Mouse (Mus musculus): ENCODE measurements around the gene Kcng3. TPM values are rescaled to one million over a fixed set of nuclear protein-coding genes. Genes with fewer than 3 reads are reported as not detected.

Gene Kcng3
- polyA plus RNA-seq, 1 experiment = 1.3 TPM

DNA sequence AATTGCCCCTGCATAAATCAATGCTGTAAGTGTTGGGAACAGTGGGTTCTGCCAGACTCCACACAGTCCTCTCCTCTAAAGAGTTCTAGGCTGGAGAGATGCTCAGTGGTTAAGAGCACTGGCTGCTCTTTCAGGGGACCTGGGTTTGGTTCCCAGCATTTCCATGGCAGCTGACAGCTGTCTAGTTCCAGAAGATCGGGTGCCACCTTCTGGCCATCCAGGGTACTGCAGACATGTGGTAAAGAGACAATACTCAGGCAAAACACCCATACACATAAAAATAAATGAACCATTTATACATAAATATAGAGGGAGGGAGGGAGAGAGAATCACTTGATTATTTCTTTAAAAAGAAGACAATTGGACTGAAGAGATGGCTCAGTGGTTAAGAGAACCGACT is 5.7 kb upstream of the Kcng3 start:
- TF ChIP-seq POLR2A (IDR thresholded peaks at IDR 0.05; ENCODE audit: insufficient read depth, low read length) (no peak), CTCF (IDR thresholded peaks at IDR 0.05; ENCODE audit: low read depth, low read length) (peak; percentile 72)
- H3K4me3 ChIP-seq (ENCODE audit: low read depth, low read length) = no peak overlapping the region
- H3K27ac ChIP-seq (ENCODE audit: insufficient read depth, low read length) = no peak overlapping the region
- H3K27me3 ChIP-seq (ENCODE audit: control insufficient read depth, insufficient read depth, low read length, poor library complexity, severe bottlenecking) = no peaks in the 10 kb centered on the region
- no peaks in the 10 kb centered on the region for H3K4me1 ChIP-seq (ENCODE audit: control insufficient read depth, insufficient read depth, low read length)
- H3K9ac ChIP-seq (ENCODE audit: low read depth, poor library complexity, severe bottlenecking) = no peak overlapping the region
- no peaks in the 10 kb centered on the region for H3K36me3 ChIP-seq (ENCODE audit: control insufficient read depth, insufficient read depth, low read length, poor library complexity, severe bottlenecking)
- H3K9me3 ChIP-seq (replicated peaks; ENCODE audit: control insufficient read depth, insufficient read depth, low read length, poor library complexity, severe bottlenecking) = no peaks in the 10 kb centered on the region

DNA sequence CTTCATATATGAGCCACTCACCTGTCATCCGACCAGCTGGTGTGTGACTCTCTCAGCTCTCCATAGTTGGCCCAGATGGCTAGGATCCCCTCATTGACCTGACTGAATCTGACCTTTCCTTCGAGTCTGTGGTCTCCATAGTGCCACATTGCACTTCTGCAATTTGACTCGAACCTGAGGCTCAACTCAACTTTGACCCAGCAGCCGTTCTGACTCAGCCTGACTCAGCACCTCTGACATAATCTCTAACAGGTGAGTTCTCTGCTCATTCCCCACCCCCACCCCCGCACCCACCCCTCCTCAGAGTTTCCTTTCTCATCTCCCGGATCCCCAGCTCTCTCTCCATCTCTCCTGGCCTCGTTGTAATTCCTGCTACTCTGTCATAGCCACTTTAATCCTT is 4.7 kb upstream of the Kcng3 start:
- Histone ChIP-seq H3K9ac (ENCODE audit: low read depth, poor library complexity, severe bottlenecking) (no peak overlapping the region), H3K27me3 (ENCODE audit: control insufficient read depth, insufficient read depth, low read length, poor library complexity, severe bottlenecking) (peaks cover 3% of the 10 kb centered on the region), H3K4me3 (ENCODE audit: low read depth, low read length) (no peak overlapping the region), H3K9me3 (replicated peaks; ENCODE audit: control insufficient read depth, insufficient read depth, low read length, poor library complexity, severe bottlenecking) (no peaks in the 10 kb centered on the region), H3K27ac (ENCODE audit: insufficient read depth, low read length) (no peak overlapping the region), H3K36me3 (ENCODE audit: control insufficient read depth, insufficient read depth, low read length, poor library complexity, severe bottlenecking) (no peaks in the 10 kb centered on the region), H3K4me1 (ENCODE audit: control insufficient read depth, insufficient read depth, low read length) (no peaks in the 10 kb centered on the region)
- TF ChIP-seq CTCF (IDR thresholded peaks at IDR 0.05; ENCODE audit: low read depth, low read length) = no peak
- TF ChIP-seq POLR2A (IDR thresholded peaks at IDR 0.05; ENCODE audit: insufficient read depth, low read length) = no peak
- TF ChIP-seq EP300 (IDR thresholded peaks at IDR 0.05; ENCODE audit: insufficient read depth, low read depth, low read length) = 0 out of 2 replicates have a peak, but pooled peaks have one; percentile 61

DNA sequence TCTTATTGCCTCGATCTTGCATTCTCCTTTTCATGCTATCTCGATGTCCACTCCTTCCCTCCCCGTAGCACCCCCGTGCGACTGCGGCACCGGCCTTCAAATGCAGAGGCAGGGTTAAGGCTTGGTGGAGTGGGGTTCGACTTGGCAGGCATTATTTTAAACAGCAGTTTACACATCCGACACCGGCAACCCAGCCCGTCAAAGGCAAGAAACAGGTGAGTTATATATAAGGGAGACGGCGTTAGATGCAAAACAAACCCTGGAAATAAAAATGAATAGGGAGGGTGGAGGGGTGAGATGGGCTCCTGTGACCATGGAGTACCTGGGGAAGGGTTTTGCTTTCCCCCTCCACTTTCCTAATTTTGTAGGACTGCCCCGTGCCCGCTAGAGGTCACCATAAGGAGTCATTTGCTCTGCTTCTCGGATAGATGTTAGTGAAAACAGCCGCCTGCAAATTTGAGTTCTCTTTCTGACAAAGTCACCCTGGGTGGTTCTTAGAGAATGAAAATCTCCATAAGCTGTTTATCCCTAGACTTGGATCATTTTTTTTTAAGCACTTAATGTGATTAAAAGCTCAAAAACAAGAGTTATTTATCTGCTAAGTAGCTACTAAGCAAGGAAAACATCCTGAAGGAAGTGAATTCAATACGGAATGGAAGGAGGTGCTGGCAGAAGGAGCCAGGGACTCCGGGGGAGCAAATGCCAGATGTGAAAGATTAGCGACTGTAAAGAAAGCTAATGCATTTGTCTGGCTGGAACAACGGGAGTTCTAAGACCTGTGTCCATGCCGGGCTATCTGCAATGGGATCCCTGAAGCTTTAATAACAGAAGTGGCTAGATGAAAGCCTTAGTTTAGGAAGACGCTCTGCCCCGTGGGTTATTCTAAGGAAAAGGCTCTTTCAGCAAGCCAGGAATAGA is 1.2 kb upstream of the Kcng3 start:
- Histone ChIP-seq H3K9ac (ENCODE audit: low read depth, poor library complexity, severe bottlenecking) (peak overlapping the region; percentile 33), H3K27me3 (ENCODE audit: control insufficient read depth, insufficient read depth, low read length, poor library complexity, severe bottlenecking) (peaks cover 8% of the 10 kb centered on the region), H3K36me3 (ENCODE audit: control insufficient read depth, insufficient read depth, low read length, poor library complexity, severe bottlenecking) (no peaks in the 10 kb centered on the region), H3K9me3 (replicated peaks; ENCODE audit: control insufficient read depth, insufficient read depth, low read length, poor library complexity, severe bottlenecking) (no peaks in the 10 kb centered on the region), H3K4me3 (ENCODE audit: low read depth, low read length) (peak overlapping the region; percentile 62), H3K4me1 (ENCODE audit: control insufficient read depth, insufficient read depth, low read length) (no peaks in the 10 kb centered on the region), H3K27ac (ENCODE audit: insufficient read depth, low read length) (no peak overlapping the region)
- TF ChIP-seq POLR2A (IDR thresholded peaks at IDR 0.05; ENCODE audit: insufficient read depth, low read length) (no peak), EP300 (IDR thresholded peaks at IDR 0.05; ENCODE audit: insufficient read depth, low read depth, low read length) (no peak), CTCF (IDR thresholded peaks at IDR 0.05; ENCODE audit: low read depth, low read length) (peak; percentile 50)

DNA sequence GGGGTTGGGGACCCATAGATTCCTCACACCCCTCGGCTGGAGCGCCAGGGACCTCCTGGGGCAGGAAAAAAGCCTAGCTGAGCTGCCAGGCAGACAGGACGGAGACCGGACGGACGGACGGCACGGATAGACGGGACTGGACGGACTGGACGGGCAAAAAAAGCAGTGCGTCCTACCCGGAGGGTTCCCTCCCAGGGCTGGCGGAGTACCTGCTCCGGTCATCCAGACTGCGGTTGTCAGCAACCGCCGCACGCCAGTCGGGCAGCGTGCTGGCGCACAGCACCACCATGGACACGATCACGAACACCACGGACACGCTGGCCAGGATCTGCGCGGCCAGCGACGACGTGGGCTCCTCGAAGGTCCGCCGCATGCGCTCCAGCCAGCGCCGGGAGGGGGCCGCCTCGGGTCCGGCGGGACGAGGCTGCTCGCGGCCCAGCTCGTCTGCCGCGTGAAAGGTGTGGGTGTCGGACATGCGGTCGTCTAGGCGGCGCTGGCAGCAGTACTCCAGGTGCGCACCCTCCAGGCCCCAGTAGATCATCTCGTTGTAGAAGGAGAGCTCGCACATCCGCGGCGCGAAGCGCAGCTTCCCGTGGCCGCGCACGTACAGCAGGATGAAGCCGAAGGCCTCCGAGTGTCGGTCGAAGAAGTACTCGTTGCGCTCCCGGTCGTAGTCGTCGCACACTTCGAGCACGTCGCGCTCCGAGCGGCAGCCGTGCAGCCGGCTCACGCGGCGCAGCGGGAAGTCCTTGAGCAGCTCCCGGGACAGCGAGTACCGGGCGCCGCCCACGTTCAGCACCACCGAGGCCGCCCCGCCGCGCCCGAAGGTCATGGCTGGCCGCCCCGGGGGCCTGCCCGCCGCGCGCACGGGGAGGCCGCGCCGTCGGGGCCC is 662 bp downstream of the Kcng3 start:
- peak overlapping the region; percentile 60 for H3K4me3 ChIP-seq (ENCODE audit: low read depth, low read length)
- no peak overlapping the region for H3K27ac ChIP-seq (ENCODE audit: insufficient read depth, low read length)
- H3K9me3 ChIP-seq (replicated peaks; ENCODE audit: control insufficient read depth, insufficient read depth, low read length, poor library complexity, severe bottlenecking) = no peaks in the 10 kb centered on the region
- H3K4me1 ChIP-seq (ENCODE audit: control insufficient read depth, insufficient read depth, low read length) = no peaks in the 10 kb centered on the region
- peaks cover 8% of the 10 kb centered on the region for H3K27me3 ChIP-seq (ENCODE audit: control insufficient read depth, insufficient read depth, low read length, poor library complexity, severe bottlenecking)
- peak overlapping the region; percentile 33 for H3K9ac ChIP-seq (ENCODE audit: low read depth, poor library complexity, severe bottlenecking)
- no peaks in the 10 kb centered on the region for H3K36me3 ChIP-seq (ENCODE audit: control insufficient read depth, insufficient read depth, low read length, poor library complexity, severe bottlenecking)
- TF ChIP-seq POLR2A (IDR thresholded peaks at IDR 0.05; ENCODE audit: insufficient read depth, low read length) (no peak), CTCF (IDR thresholded peaks at IDR 0.05; ENCODE audit: low read depth, low read length) (no peak), EP300 (IDR thresholded peaks at IDR 0.05; ENCODE audit: insufficient read depth, low read depth, low read length) (no peak)

DNA sequence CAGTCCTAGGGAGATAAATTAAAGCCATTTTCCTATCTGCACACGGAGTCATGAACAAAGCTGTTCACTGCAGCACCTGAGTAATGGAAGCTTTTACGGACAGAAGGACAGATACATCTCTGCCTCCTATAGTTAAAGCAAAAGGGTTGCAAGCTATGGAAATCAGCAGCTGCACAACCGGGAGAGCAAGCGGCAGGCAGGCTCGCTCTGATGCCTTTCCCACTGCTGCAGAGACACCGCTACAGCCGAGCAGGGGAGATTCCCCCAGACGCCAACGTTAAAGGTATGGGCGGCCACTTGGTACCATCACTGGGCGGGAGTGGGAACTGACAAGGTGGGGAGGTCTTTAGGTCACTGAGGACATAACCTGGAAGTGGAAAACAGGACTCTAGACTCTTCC is 17.8 kb downstream of the Kcng3 start:
- no peaks in the 10 kb centered on the region for H3K9me3 ChIP-seq (replicated peaks; ENCODE audit: control insufficient read depth, insufficient read depth, low read length, poor library complexity, severe bottlenecking)
- no peaks in the 10 kb centered on the region for H3K27me3 ChIP-seq (ENCODE audit: control insufficient read depth, insufficient read depth, low read length, poor library complexity, severe bottlenecking)
- no peak for TF ChIP-seq POLR2A (IDR thresholded peaks at IDR 0.05; ENCODE audit: insufficient read depth, low read length)
- TF ChIP-seq EP300 (IDR thresholded peaks at IDR 0.05; ENCODE audit: insufficient read depth, low read depth, low read length) = no peak
- TF ChIP-seq CTCF (IDR thresholded peaks at IDR 0.05; ENCODE audit: low read depth, low read length) = no peak
- no peak overlapping the region for H3K9ac ChIP-seq (ENCODE audit: low read depth, poor library complexity, severe bottlenecking)
- H3K4me3 ChIP-seq (ENCODE audit: low read depth, low read length) = no peak overlapping the region
- no peak overlapping the region for H3K27ac ChIP-seq (ENCODE audit: insufficient read depth, low read length)
- H3K4me1 ChIP-seq (ENCODE audit: control insufficient read depth, insufficient read depth, low read length) = peaks cover 3% of the 10 kb centered on the region
- no peaks in the 10 kb centered on the region for H3K36me3 ChIP-seq (ENCODE audit: control insufficient read depth, insufficient read depth, low read length, poor library complexity, severe bottlenecking)
